Mouse (Mus musculus) MEL (cell line): ENCODE results near the gene Stn1. TPM values are rescaled to one million over a fixed set of nuclear protein-coding genes. Genes with fewer than 3 reads are reported as not detected.

Source experiments
- DNase-seq: peaks from one replicate; pipeline ENCODE4 v3.0.0; 2011; ENCODE audit warnings: low read depth, low spot score
- H3K27ac ChIP-seq: 2 replicates; pipeline ENCODE4 v1.5.1; 2012; ENCODE audit warnings: low read depth, mild to moderate bottlenecking, control low read depth, low read length, moderate library complexity; ENCODE audit not compliant: control insufficient read depth
- H3K27me3 ChIP-seq, 2 experiments: fragments of 150-350 bp in 1 of 2; sonication (generic) in 1 of 2; 2 replicates each; pipeline ENCODE4 v1.6.1; 2012; ENCODE audit warnings: low read length in 2 of 2, mild to moderate bottlenecking in 2 of 2, improper control_type of control experiment in 1 of 2, moderate library complexity in 1 of 2; ENCODE audit not compliant: insufficient read depth in 2 of 2, control insufficient read depth in 1 of 2
- H3K36me3 ChIP-seq, 2 experiments: 2 replicates each; pipeline ENCODE4 v1.6.1; 2012 to 2014; ENCODE audit warnings: low read length in 2 of 2, improper control_type of control experiment in 1 of 2, inconsistent platforms in 1 of 2, mild to moderate bottlenecking in 1 of 2; ENCODE audit not compliant: insufficient read depth in 2 of 2, control insufficient read depth in 1 of 2
- H3K4me1 ChIP-seq, 2 experiments: fragments of 150-350 bp in 1 of 2; sonication (generic) in 1 of 2; 2 replicates each; pipeline ENCODE4 v1.6.1; 2012; ENCODE audit warnings: low read length in 2 of 2, improper control_type of control experiment in 1 of 2, mild to moderate bottlenecking in 1 of 2; ENCODE audit not compliant: insufficient read depth in 2 of 2, control insufficient read depth in 1 of 2
- H3K4me3 ChIP-seq, 2 experiments: fragments of 150-350 bp in 1 of 2; sonication (generic) in 1 of 2; 2 replicates each; pipeline ENCODE4 v1.5.1; 2012; ENCODE audit warnings: low read depth in 2 of 2, low read length in 2 of 2, mild to moderate bottlenecking in 2 of 2, moderate library complexity in 2 of 2, control low read depth in 1 of 2, improper control_type of control experiment in 1 of 2; ENCODE audit not compliant: control insufficient read depth in 1 of 2, insufficient read depth in 1 of 2
- H3K79me2 ChIP-seq: 2 replicates; pipeline ENCODE4 v1.6.1; 2012; ENCODE audit warnings: mild to moderate bottlenecking, low read length, moderate library complexity; ENCODE audit not compliant: control insufficient read depth, poor library complexity, insufficient read depth
- H3K9ac ChIP-seq: 2 replicates; pipeline ENCODE4 v1.6.1; 2012; ENCODE audit warnings: low read depth, mild to moderate bottlenecking, control low read depth, low read length, moderate library complexity; ENCODE audit not compliant: control insufficient read depth, poor library complexity, severe bottlenecking
- H3K9me3 ChIP-seq: fragments of 150-350 bp; sonication (generic); replicated peaks from 2 replicates; pipeline ENCODE4 v1.6.1; 2012; ENCODE audit warnings: mild to moderate bottlenecking, low read length, improper control_type of control experiment, moderate library complexity; ENCODE audit not compliant: insufficient read depth
- CHD2 ChIP-seq: IDR thresholded peaks from 2 replicates; pipeline ENCODE4 v1.6.1; 2011; ENCODE audit warnings: low read length, improper control_type of control experiment
- GABPA ChIP-seq: IDR thresholded peaks from 2 replicates; pipeline ENCODE4 v1.6.1; 2012; ENCODE audit warnings: low read depth, mild to moderate bottlenecking, inconsistent platforms, low read length, improper control_type of control experiment, moderate library complexity
- GATA1 ChIP-seq: IDR thresholded peaks from 2 replicates; pipeline ENCODE4 v1.6.1; 2011; ENCODE audit warnings: low read depth, low read length, improper control_type of control experiment
- MYB ChIP-seq: IDR thresholded peaks from 2 replicates; pipeline ENCODE4 v1.6.1; 2011; ENCODE audit warnings: mild to moderate bottlenecking, low read depth, low read length, improper control_type of control experiment
- MYC ChIP-seq: IDR thresholded peaks from 2 replicates; pipeline ENCODE4 v1.6.1; 2011; ENCODE audit warnings: low read depth, mild to moderate bottlenecking, low read length, improper control_type of control experiment, moderate library complexity
- NELFE ChIP-seq: IDR thresholded peaks from 2 replicates; pipeline ENCODE4 v1.6.1; 2011; ENCODE audit warnings: low read depth, low read length, improper control_type of control experiment
- POLR2A ChIP-seq, 2 experiments: IDR thresholded peaks; 2 replicates each; pipeline ENCODE4 v1.6.1; 2011 to 2012; ENCODE audit warnings: low read length in 2 of 2, mild to moderate bottlenecking in 2 of 2, control low read depth in 1 of 2, improper control_type of control experiment in 1 of 2, low read depth in 1 of 2, moderate library complexity in 1 of 2; ENCODE audit not compliant: control insufficient read depth in 1 of 2, insufficient read depth in 1 of 2, poor library complexity in 1 of 2
- POLR2AphosphoS5 ChIP-seq: IDR thresholded peaks from 2 replicates; pipeline ENCODE4 v1.6.1; 2012; ENCODE audit warnings: low read depth, borderline replicate concordance, mild to moderate bottlenecking, inconsistent platforms, low read length, moderate library complexity, mixed read lengths
- RAD21 ChIP-seq: IDR thresholded peaks from 2 replicates; pipeline ENCODE4 v1.6.1; 2011; ENCODE audit warnings: mild to moderate bottlenecking, low read depth, low read length, improper control_type of control experiment
- RCOR1 ChIP-seq: IDR thresholded peaks from 2 replicates; pipeline ENCODE4 v1.6.1; 2012; ENCODE audit warnings: low read depth, mild to moderate bottlenecking, inconsistent platforms, low read length, improper control_type of control experiment
- SIN3A ChIP-seq: IDR thresholded peaks from 2 replicates; pipeline ENCODE4 v1.6.1; 2012; ENCODE audit warnings: low read length, improper control_type of control experiment, inconsistent platforms
- TAL1 ChIP-seq: IDR thresholded peaks from 2 replicates; pipeline ENCODE4 v1.6.1; 2012; ENCODE audit warnings: mild to moderate bottlenecking, inconsistent platforms, low read length, moderate library complexity, mixed read lengths
- TBP ChIP-seq: IDR thresholded peaks from 2 replicates; pipeline ENCODE4 v1.8.0; 2011; ENCODE audit warnings: low read depth, low read length, improper control_type of control experiment
- TCF12 ChIP-seq: IDR thresholded peaks from 2 replicates; pipeline ENCODE4 v1.6.1; 2014; ENCODE audit warnings: low read depth, mild to moderate bottlenecking, inconsistent platforms, low read length, improper control_type of control experiment, moderate library complexity
- UBTF ChIP-seq: IDR thresholded peaks from 2 replicates; pipeline ENCODE4 v1.6.1; 2012; ENCODE audit warnings: low read depth, mild to moderate bottlenecking, inconsistent platforms, low read length, improper control_type of control experiment, moderate library complexity, borderline replicate concordance; ENCODE audit not compliant: insufficient read depth
- USF2 ChIP-seq, 2 experiments: IDR thresholded peaks; 2 replicates each; pipeline ENCODE4 v1.6.1; 2011 to 2012; ENCODE audit warnings: improper control_type of control experiment in 2 of 2, low read length in 2 of 2, borderline replicate concordance in 1 of 2, inconsistent platforms in 1 of 2, low read depth in 1 of 2, mild to moderate bottlenecking in 1 of 2; ENCODE audit not compliant: insufficient read depth in 1 of 2
- ZC3H11A ChIP-seq: IDR thresholded peaks from 2 replicates; pipeline ENCODE4 v1.6.1; 2012; ENCODE audit warnings: low read depth, mild to moderate bottlenecking, inconsistent platforms, low read length, improper control_type of control experiment
- ZNF384 ChIP-seq: IDR thresholded peaks from 2 replicates; pipeline ENCODE4 v1.6.1; 2012; ENCODE audit warnings: low read depth, mild to moderate bottlenecking, inconsistent platforms, low read length, improper control_type of control experiment
- polyA plus RNA-seq, 2 experiments: library from polyadenylated mRNA; stranded (reverse) in 1 of 2; unstranded in 1 of 2; fragments of >175 nt in 1 of 2; fragments of >200 nt in 1 of 2; gene quantifications; 2 replicates each; pipeline versions ENCODE4 v1.2.1 to v1.2.4; 2012; ENCODE audit warnings: low replicate concordance in 2 of 2, low read depth in 1 of 2; ENCODE audit not compliant: insufficient read length in 2 of 2, insufficient read depth in 1 of 2, missing spikeins in 1 of 2
- total RNA-seq: library from RNA; depleted of rRNA; stranded (reverse); fragments of 300-350 nt; gene quantifications from 2 replicates; pipeline ENCODE4 v1.2.3, GENCODE M21; 2012

Gene Stn1
- total and polyA plus RNA-seq, 3 experiments, result 9.7 to 13.6 TPM; not detected in 1

- no peaks in the 10 kb centered on the region for H3K36me3 ChIP-seq
- H3K4me1 ChIP-seq, result no peaks in the 10 kb centered on the region
- H3K79me2 ChIP-seq, result no peaks in the 10 kb centered on the region
- TF ChIP-seq RAD21 (no peak), TAL1 (no peak), USF2 (IDR thresholded peaks at IDR 0.05; ENCODE audit: borderline replicate concordance in 1 of 2, insufficient read depth in 1 of 2, low read depth in 1 of 2, low read length in 2 of 2) (no peak), ZNF384 (no peak), NELFE (no peak)
- no peaks in the 10 kb centered on the region for H3K27me3 ChIP-seq
- no peak overlapping the region for H3K27ac ChIP-seq
- H3K9ac ChIP-seq, result no peak overlapping the region
- no peak for DNase-seq
- no peak overlapping the region for H3K4me3 ChIP-seq
- H3K9me3 ChIP-seq, result no peaks in the 10 kb centered on the region
Measured at GRCm38 (mm10) chr19:47459214-47459613, 78.1 kb downstream of the Stn1 start.

- no peak for DNase-seq
- Histone ChIP-seq H3K9me3 (no peaks in the 10 kb centered on the region), H3K27me3 (no peaks in the 10 kb centered on the region), H3K4me1 (no peaks in the 10 kb centered on the region), H3K4me3 (no peak overlapping the region)
- TF ChIP-seq RAD21 (no peak), ZNF384 (no peak), UBTF (no peak), NELFE (no peak), GATA1 (no peak), CHD2 (no peak), MYB (no peak), GABPA (no peak), TBP (no peak), RCOR1 (no peak), POLR2A (IDR thresholded peaks at IDR 0.05; ENCODE audit: control insufficient read depth in 1 of 2, insufficient read depth in 1 of 2, low read depth in 1 of 2, low read length in 2 of 2, poor library complexity in 1 of 2) (no peak), TCF12 (no peak), POLR2AphosphoS5 (no peak), MYC (no peak), SIN3A (no peak), ZC3H11A (no peak)
- TF ChIP-seq, all 39 proteins: peak for 0
- H3K27ac ChIP-seq, result no peak overlapping the region
- H3K36me3 ChIP-seq, result no peaks in the 10 kb centered on the region
- H3K9ac ChIP-seq, result no peak overlapping the region
- no peaks in the 10 kb centered on the region for H3K79me2 ChIP-seq
Measured at GRCm38 (mm10) chr19:47458504-47459161, 78.7 kb downstream of the Stn1 start.
